Mouse (Mus musculus) thymus, adult 2 months (tissue): ENCODE results near the gene Kifc3.

Experiments used
- CTCF ChIP-seq: fragments of 200-500 bp; IDR thresholded peaks from 2 replicates; pipeline ENCODE4 v1.5.1; 2012; ENCODE audit warnings: mild to moderate bottlenecking, control low read depth, low read length, moderate library complexity, borderline replicate concordance; ENCODE audit not compliant: control insufficient read depth, poor library complexity, insufficient read depth; ENCODE audit errors: extremely low read depth
- POLR2A ChIP-seq: fragments of 200-500 bp; IDR thresholded peaks from 2 replicates; pipeline ENCODE4 v1.6.1; 2012; ENCODE audit warnings: mild to moderate bottlenecking, low read length, control low read depth, moderate library complexity; ENCODE audit not compliant: control insufficient read depth, poor library complexity, insufficient read depth; ENCODE audit errors: extremely low read depth

DNA sequence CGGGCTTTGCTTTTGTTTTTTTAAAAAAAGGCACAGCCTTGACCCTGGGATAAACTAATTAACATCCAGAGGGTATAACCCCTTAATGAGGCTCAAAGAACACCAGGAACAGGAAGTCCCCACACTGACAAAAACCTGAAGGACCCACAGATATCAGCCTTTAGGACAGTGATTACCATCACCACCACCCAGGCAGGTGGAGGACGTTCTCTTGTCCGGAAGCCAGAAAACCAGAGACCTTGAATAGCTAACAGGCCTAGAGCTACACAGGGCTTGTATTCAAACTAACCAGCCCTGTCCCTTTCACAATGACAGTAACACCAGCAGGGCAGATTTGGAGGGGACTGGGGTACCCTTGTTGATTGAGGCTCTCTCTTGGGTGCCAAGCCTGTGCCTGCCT lies 66.4 kb downstream of the Kifc3 start:
- TF ChIP-seq CTCF (no peak), POLR2A (no peak)
